Mouse (Mus musculus) R1 (cell line): ENCODE measurements around the gene Safb2.
A peak's percentile ranks its signal among the peaks of the same experiment; 100 is the strongest.

ENCODE experiments used
- DNase-seq: peaks from one replicate; pipeline ENCODE4 v3.0.0-alpha.2; 2018; ENCODE audit warnings: low read depth, low spot score

Safb2 gene

GRCm38 (mm10) chr17:56609452-56610171 is 25.2 kb upstream of the Safb2 start, which contains the start of gene 2410015M20Rik:
2410015M20Rik (minus strand) TSS chr17:56609771.
- peak; percentile 100 for DNase-seq

GRCm38 (mm10) chr17:56608699-56609098 is 24.3 kb upstream of the Safb2 start:
- no peak for DNase-seq

DNA sequence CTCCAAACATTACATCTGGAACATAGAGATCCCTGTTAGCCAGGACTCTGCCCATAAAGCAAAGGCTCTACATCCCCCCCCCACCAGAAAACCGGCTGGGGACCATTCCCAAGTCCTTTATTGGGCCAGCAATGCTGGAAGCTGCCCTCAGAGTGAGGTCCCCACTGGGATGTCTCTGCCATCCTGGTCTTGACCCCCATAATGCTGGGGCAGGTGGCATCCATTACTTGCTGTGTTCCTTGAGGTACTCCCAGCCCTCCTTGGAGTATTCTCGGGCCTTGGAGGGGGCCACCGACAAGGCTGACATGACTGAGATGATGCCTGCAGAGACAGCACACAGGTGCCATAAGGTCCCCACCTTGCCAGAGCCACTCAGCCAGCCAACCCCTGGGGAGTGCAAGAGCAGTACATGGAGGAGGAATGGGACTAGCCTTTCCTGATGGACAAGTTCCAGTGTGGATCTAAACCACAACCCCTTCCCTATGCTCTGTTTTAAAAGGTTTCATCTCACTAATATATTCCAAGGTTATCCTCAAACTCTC is 23.2 kb upstream of the Safb2 start:
- no peak for DNase-seq

DNA sequence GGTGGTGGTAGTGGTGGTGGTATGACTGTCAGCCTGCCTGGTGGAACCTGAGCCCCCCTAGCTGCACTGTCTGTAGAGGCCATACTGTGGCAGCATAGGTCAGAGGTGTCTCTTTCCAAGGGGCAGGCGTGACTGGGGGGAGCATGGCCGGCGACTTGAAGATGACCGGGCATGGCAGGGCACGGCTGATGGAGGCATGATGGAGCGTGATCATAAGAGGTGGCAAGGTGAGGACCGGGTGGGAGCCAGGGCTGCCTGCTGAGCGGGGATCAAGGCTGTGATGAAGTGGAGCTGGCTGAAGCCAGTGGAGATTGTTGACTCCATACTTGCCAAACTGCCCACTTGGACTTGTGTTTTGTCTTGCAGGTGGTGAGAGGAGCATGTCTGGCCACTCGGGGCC is 21.0 kb upstream of the Safb2 start:
- DNase-seq: no peak

- no peak for DNase-seq
These were observed 20.0 kb upstream of the Safb2 start for GRCm38 (mm10) chr17:56604422-56604821.

GRCm38 (mm10) chr17:56604070-56604380 is 19.6 kb upstream of the Safb2 start:
- DNase-seq: peak; percentile 19

DNA sequence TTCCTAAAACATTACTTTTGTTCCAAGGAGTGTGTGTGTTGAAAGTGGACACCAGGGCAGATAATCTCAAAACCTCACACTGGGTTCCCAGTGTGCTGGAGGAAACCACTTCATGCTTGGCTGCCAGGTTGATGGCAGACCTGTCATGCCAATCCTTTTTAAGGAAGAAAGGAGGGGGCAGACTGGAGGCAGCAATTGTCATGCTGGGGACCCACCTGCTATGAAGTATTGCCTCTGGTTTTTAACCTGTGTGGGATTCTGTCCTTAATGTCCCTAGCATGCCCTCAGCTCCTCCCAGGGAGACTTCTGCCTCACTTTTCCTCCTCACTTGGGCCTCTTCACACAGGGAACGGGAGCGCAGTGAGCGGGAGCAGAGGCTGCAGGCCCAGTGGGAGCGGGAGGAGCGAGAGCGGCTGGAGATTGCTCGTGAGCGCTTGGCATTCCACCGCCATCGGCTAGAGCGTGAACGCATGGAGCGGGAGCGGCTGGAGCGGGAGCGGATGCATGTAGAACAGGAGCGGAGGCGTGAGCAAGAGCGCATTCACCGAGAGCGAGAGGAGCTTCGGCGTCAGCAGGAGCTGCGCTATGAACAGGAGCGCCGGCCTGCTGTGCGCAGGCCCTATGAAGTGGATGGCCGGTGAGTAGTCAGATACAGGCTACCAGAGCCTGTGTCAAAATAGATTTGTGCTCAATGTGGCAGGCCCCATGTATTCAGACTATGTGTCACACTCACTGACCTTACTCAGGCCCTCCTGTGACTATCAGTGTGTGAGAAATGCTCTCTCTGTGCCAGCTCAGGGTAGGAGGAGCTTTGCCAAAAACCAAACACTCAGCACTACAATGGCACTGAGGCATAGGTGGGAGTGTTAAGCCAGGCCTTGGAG is 19.0 kb upstream of the Safb2 start:
- peak; percentile 42 for DNase-seq

GRCm38 (mm10) chr17:56593527-56594271 is 9.3 kb upstream of the Safb2 start:
- DNase-seq: no peak

GRCm38 (mm10) chr17:56592553-56592952 is 8.2 kb upstream of the Safb2 start:
- DNase-seq: no peak

GRCm38 (mm10) chr17:56588921-56589320 is 4.5 kb upstream of the Safb2 start:
- no peak for DNase-seq

- DNase-seq: no peak
These were observed 3.4 kb upstream of the Safb2 start for GRCm38 (mm10) chr17:56587773-56588172.

GRCm38 (mm10) chr17:56585171-56585821 is 911 bp upstream of the Safb2 start:
- peak; percentile 32 for DNase-seq

DNA sequence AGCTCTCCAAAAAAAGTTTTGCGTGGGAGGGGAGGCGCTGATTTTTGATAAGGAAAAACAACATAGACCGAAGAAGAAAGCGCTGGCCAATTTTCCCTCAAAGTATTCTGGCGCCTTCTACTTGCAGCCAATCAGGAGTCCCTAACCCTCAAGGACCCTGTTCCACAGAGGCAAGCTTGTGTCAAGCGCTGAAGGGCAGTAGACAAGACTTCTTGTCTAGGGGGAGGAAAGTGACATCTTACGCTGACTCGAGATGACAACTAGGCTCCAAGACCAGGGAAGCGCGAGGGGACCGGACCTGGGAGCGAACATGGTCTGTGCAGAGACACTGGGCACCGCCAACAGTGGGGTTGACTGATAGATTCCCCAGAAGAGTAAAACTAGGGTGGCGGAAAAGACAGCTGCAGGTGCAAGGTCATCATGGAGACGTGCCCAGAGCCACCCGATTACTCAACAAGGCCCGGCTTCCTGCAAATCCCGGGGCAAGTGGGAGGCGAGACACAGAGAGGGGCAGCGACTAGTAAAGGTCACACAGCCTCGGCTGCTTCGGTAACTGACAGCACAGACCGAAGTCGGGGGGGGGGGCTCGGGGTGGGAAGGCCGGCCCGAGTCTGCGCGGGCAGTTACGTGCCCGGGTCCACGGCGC is 651 bp downstream of the Safb2 start:
- no peak for DNase-seq

DNA sequence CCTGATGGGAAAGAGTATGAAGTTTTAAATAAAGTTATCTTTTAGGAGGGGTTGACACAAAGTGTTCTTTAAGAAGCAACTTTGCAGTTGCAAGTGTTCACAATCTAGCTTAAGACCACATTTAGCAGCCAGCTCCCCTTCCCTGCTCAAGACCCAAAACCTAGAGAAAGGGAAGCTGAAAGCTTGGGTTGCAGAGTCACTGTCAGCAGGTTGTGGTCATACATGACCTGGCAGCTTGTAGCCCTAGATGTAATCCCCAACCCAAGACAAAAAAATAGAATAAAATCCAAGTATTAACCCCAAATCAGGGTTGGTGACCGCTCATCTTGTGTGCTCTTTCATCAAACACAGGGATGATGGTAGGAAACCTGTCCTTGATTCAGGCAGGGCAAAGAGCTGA is 1.3 kb downstream of the Safb2 start:
- DNase-seq: no peak

GRCm38 (mm10) chr17:56572939-56573338 is 11.4 kb downstream of the Safb2 start:
- no peak for DNase-seq

DNA sequence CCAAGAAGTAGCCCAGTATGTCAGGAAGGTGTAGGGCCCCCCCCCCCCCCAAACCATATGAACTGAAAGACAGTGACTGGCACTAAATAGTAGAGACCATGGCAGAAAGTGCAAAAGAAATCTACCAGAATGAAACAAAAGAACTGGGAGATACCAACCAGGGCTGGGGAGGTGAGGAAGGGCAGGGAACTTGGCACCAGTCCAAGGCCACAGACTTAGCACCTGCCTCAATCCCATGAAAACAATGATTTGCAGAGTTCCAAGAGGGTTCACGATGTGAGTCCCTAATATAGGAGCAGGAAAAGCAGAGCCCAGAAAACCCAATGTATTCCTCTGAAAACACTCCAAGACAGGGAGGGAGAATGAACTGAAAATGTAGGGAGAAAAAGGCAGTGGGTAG is 12.2 kb downstream of the Safb2 start:
- DNase-seq: no peak

DNA sequence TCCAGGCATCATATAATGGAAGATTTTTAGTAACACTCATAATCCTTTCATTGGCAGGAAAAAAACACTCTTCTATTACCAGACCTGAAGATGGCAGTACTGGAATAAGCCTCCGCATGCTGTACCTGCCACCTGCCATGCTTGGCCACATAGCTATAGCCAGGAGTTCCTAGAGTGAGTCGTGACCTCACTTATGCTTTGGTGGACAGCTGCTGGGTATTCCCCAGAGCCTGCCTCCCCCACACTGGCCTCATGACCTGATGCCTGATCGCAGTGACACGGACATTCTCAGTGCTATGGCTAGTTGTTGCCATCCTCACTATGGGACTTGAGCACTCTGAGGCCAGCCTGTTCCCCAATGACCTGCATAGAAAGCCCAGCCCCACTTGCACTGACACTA is 14.1 kb downstream of the Safb2 start:
- DNase-seq: no peak

- DNase-seq: no peak
These were observed 17.0 kb downstream of the Safb2 start for GRCm38 (mm10) chr17:56567370-56567769.

DNA sequence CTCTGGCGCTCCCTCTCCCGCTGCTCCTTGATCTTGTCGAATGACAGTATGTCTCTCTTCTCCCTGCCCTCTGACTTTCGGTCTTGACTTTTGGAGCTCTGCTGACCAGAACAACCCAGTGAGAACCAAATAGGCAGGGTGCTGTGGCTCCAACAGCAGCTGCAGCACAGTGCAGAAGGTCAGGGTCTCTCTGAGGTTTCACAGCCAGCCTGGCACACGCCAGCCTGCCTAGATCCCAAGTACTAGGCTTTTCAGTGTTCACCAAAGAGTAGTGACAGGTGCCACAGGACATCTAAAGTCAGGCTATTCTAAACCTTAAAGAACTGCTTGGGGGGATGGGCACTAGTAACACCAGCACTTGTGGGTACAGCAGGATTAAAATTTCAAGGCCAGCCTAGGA is 17.5 kb downstream of the Safb2 start:
- DNase-seq: no peak

DNA sequence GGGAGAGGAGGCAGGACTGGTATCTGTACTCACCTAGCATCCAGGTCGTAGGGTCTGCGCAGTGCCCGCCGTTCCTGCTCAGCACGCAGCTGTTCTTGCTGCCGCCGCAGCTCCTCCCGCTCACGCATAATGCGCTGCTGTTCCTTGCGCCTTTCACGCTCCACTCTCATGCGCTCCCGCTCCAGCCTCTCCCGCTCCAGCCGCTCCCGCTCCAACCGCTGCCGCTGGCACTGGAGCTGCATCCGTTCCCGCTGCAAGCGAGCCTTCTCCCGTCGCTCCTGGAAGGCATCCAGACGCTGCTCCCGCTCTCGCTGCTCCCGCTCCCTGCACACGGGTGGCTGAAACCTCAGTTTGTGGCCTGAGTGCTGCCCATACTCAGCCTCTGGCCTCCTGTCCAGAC is 18.1 kb downstream of the Safb2 start:
- DNase-seq: peak; percentile 27

DNA sequence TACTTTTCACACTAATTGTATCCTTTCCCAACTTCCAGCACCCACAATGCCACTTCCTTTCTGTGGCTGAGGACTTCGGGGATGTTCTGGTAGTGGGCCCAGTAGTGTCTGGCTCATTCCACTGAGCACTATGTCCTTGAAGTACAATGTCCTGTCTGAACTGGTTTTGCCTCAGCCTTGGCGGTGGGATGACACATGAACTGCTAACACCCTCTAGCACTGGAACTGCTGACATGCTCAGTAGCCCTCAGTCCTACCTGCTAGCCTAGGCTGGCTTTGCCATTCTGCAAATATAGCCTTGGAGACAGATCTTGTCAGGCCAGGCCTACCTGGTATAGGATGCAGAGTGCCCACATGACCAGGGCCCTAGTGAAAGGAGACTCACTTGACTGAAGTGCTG is 22.5 kb downstream of the Safb2 start:
- no peak for DNase-seq
